Mouse (Mus musculus): ENCODE measurements around the gene Mtap.

The Mtap gene

DNA sequence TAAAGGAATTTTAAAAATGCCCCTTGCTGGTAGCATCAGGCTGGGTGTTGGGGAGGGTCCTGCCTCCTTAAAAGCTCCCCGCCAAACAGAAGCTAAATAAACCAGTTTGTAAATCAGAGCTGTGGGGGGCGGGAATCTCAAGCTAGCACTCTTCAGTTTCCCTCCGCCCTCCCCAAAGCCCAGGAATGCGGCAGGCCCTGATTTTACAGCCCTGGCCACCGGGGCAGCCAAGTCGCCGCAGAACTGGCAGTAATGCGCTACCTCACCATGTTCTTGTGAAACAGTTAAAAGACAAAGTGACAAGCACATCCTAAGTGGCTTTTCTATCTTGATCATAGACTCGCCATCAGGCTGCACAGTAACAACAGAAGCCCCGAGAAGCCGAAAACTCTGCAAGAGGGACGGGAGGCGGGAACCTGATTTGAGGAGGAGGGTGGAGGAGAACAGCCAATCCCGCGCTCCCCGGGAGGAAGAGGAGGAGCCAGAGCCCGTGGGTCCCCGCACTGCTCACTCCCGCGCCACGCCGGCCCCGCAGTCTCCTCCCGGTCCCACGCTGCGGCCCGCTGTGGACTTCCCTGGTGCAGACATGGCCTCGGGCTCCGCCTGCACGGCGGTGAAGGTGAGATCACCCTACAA, at the start of gene Mtap:
Gene Mtap, plus strand, starts transcription at position 217 of the 636 bp plus-strand sequence.
- in situ Hi-C loops (cut with MboI): loop anchor here (25.0 kb wide), 2 partner anchors 275 to 375 kb away; partner anchors contain the start of gene Ifna1

DNA sequence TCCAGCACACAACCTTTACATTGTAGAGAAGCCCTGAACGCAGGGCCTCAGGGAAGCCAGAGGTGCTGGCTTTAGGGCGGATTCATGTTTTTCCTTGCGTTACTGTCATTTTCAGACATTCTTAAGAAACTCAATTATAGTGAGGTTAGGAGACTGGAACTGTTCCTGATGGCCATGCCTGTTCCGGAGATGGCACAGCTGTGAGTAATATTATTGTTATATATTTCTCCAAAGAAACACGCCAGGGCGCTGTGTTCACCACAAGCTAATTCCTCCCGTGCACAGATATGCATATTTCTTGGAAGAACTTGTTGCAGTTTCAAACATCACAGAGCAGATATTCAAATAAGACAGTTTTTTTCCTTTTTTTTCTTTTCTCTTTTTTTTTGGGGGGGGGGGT, 47.8 kb upstream of the Mtap start:
- in situ Hi-C loops (cut with MboI): no loop called here

DNA sequence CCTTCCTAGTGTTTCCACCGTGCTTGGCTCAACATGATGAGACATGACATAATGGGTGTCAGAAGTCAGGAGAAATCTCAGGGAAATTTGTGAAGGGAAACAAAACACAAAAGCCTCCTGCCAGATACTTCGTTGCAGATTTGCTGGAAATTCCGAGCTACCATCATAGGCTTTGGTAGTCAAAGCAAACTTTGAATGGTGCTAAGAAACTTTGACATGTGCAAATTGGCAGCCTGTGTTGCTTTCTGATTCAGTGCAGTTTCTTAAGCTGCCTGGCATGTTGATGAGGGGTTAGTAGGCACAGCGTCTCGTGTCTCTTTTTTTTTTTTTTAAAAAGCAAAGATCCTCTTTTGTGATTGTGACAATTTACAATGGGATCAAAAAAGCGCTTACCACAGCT, 46.7 kb upstream of the Mtap start:
- in situ Hi-C loops (cut with MboI): no loop called here

DNA sequence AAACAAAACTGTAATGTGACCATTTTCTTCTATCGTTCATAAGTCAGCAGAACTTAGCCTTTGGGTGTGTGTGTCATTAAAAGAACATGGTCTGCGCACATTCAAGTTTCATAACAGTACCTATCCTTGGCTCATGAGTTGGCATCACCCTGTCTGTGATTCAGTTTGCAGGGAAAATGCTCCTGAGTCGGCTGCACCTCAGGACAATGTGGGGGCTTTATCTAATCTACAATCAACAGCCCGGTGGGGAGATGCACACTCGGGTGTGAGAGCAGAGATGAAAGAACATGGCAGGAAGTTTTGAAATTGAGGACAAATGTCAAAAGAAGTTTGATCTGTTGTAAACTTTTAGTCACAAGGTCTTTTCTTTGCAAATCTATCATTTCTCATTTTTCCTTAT, 44.8 kb upstream of the Mtap start:
- in situ Hi-C loops (cut with MboI): no loop called here

DNA sequence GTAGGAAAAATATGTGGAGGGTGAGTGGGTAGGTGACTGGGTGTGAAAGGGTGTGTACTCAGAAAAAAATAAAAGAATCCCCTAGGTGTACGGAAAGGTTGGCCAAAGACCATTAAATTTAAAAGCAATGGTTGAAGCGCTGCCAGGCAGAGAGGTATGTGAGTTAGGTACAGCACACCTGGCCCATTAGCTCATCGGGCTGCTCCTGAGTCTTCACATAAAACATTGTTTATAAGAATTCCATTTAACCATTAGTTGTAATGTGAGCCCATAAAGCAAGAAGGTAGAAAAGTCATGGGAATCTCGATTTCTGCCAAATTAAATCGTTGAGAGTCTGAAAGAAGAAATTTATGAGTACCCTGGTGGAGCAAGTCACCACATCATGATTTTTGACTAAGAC, 42.1 kb upstream of the Mtap start:
- in situ Hi-C loops (cut with MboI): no loop called here

DNA sequence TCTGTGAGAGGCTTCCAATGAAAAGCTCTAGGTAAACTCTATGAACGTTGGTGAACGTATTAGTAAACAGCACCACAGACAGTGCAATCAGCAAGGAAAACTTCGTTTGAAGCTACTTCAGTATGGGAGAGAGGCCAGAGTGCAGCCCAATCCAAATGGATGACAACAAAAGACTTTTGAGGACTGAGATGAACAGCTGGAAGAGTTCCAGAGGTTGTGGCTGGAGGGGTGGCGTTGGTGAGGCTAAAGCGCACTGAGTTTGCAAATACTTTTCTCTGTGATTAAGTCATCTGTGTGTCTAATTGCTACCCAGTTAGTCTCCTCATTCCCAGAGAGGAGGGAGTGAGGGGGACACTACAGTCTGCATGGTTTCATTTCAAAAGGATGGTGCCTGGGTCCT, 38.7 kb upstream of the Mtap start:
- in situ Hi-C loops (cut with MboI): no loop called here

DNA sequence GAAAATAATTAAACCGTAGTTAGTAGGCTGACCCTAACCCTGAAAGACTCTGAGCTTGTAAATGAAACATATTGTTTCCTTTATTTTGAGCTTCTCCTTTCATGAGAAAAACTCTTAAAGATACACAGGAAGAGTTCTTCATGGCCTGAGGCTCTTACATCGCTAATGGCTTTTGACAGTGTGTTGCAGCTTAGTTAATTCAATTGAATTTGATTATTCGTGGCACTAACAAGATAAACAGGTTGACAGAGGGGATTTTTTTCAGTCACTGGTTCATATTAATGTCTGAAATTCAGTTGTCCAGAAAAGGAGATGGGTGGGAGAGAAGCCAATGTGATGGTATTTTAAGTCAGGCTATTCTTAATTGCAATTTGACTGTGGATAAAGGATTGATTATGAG, 35.6 kb upstream of the Mtap start:
- in situ Hi-C loops (cut with MboI): no loop called here

DNA sequence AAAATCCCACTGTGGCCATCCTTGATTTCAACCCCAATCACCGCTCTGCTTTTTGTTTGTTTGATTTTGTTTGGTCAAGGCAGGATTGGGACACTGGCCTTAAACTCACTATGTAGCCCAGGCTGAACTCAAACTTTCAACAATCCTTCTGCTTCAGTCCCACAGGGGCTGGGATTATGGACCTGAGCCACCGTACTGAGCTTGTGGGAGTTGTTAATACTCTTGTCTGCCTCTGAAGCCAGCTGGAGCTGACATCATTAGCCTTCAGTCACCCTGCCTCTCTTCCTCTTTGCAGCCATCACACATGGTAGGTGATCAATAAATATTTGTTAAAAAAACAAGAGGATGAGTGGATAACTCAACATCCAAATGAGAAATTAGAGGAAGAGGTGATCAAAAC, 34.6 kb upstream of the Mtap start:
- in situ Hi-C loops (cut with MboI): no loop called here

DNA sequence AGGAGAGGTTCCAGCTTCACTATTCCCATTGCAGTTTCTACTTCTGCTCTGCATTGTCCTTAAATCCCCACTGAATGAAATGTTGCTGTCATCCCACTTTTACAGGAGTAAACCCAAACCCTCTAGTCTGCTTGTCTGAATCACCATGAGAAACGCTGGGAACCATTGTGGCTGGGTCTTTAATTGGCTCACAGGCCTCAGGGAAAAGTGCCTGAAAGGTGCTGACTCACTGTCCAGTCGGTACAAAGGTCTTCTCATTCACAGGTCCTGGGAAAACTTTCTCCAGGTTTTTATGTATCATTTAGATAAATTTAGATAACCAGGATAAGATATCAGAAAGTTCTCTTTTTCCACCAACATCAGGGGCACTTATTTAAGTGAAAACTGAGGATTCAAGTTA, 31.4 kb upstream of the Mtap start:
- in situ Hi-C loops (cut with MboI): no loop called here

DNA sequence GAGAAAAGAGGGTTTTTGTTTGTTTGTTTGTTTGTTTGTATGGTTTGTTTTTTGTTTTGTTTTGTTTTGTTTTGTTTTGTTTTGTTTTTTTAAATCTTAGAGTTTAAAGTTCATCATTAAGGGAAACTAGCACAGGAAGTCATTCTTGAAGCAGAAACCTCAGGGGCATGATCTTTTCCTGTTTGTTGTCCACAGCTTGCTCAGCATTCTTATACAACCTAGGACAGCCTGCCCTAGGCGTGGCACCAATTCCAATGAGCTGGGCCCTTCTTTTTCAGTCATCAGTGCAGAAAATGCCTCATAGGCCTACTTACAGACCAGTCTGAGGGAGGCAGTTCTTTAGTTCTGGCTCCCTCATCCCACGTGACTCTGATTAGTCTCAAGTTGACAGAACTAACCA, 30.4 kb upstream of the Mtap start:
- in situ Hi-C loops (cut with MboI): no loop called here

DNA sequence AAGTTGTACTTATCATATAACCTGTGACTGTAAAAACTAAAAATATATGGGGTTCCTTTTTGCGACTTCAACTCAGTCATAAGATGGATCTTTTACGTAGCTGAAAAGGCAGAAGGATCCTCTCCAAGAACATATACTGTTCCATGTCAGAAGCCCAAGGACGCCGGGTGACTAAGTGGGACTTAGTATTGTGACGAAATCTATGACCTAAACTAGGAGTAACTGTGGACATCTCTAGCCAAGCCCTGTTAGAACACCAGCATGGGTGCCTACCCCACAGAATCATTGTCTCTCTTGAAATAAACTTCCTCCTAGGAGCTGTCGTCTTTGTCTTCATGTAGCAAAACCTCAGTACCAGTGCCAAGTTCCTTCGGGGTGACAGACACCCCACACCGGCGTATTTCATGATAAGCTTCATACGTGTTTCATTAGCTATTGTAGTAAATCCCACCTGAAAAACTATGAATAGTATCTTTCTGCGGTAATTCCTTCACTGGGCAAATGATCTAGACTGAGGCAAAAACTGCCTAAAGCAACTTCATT, 24.7 kb upstream of the Mtap start:
- in situ Hi-C loops (cut with MboI): no loop called here

DNA sequence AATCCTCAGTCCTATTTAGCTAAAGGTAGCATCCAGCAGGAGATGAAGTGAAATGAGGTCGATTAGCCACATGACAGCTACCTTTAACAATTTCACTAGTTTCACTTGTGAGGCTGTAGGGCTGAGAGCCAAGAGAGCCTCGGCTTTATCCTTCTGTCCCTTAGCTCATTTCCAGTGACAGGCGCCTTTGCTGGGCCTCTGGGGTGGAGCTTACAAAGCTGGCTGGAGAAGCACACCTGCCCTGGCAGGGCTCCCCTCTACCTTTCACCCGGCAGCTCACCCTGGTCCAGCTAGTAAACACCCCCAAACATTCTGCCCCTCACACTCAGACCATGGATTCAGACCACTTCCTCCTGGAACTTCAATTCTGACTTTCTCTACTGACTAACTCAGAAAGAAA, 24.1 kb upstream of the Mtap start:
- in situ Hi-C loops (cut with MboI): no loop called here

DNA sequence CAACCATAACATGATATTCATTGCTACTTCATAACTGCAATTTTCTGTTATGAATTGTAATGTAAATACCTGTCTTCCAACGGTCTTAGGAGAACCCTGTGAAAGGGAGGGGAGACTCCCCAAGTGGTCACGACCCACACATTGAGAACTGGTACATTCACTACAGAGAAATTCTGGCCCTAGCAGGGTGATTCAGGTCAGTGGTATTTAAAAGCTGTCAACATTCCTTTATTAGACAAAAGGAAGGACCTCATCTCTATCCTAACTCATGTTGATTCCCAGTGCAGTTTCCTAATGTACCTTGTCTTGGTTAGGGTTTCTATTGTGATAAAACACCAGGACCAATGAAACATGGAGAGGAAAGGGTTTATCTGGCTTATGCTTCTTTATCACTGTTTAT, 20.9 kb upstream of the Mtap start:
- in situ Hi-C loops (cut with MboI): no loop called here

DNA sequence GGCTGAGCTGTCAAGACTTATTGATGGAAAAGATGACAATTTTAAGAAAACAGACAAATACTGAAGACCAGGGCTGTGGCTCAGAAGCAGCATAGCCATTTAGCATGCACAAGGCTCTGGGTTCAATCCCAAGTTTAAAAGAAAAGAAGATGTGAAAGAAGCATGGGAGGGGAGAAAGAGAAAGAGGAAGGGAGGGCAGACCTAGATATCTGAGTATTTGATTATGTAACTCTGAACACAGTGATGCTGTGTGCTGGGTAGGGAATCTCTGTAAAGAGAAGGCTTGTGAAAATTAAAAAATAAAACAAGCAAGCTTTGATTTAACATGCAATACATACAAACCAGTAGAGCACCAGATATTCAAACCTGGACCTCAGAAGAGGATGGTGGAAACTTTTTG, 17.0 kb upstream of the Mtap start:
- in situ Hi-C loops (cut with MboI): no loop called here

DNA sequence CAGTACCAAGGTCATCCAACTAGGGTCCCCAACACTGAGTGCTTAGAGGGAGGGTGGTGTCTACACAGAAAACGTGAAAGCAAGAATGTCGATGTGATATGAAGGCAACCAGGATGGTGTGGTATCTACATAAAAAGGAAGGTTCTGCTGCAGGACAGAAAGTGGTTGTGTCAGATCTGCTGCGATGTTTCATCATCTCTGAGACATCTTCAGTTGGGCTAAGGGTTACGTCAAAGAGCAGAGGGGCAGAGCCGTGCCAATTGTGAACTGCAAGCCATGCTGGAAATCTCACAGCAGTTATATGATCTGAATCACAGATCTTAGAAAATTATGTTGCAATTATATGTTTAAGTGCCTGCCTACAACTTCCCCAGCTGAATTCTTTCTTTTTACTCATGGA, 16.6 kb upstream of the Mtap start:
- in situ Hi-C loops (cut with MboI): no loop called here

DNA sequence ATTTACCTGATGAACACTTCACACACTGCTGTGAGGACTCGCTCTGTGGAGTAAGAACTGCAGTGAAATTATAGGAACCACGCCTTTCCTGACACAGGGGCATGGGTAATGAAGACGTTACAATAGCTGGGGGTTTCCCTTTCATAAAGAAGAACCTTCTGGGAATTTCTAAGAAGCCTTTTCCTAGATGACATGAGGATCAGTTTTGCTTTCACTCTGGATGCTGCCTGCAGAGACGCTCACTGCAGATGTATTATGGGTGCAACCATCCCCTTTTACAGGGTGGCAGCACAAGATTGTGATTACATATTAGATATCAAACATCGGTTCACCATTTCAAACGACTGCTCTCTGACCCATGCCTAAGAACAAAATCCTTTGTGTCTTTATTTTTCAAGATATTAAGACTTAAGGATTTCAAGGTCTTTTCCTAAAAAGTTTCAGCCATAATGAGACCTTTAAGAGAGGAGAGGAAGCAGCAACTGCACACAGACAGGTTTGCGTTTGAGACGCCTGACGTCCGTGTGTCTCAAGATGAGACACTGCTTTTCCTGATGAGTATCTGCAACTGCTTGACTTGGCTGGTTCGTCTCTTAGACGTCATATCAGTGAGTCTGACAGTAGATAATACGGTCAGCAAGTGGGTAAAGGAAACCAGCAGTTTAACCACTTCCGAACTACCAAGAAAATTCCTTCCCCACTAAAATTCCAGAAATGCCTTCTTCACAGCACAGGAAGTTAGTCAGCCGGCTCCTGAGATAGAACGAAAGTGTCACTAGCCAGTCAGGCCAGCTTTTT, 13.3 kb upstream of the Mtap start:
- in situ Hi-C loops (cut with MboI): no loop called here

DNA sequence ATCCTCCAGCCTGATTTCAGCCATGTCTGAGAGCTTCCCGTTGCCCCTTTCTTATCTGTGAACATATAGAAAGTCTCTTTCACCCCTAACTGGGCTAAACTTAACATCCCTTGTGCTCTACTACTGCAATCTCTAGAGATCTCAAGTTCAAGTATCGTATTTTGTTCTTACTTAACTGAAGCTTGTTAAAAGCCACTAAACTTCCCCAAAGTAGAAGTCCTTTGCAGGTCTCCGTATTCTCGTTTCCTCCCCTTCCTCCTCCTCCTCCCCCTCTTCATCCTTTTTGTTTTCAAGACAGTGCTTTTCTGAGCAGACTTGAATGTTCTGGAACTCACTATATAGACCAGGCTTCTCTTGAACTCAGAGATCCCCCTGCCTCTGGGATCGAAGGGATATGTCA, 9.2 kb upstream of the Mtap start:
- in situ Hi-C loops (cut with MboI): loop anchor here (25.0 kb wide), 2 partner anchors 265 to 385 kb away; partner anchors contain the start of gene Ifna1

DNA sequence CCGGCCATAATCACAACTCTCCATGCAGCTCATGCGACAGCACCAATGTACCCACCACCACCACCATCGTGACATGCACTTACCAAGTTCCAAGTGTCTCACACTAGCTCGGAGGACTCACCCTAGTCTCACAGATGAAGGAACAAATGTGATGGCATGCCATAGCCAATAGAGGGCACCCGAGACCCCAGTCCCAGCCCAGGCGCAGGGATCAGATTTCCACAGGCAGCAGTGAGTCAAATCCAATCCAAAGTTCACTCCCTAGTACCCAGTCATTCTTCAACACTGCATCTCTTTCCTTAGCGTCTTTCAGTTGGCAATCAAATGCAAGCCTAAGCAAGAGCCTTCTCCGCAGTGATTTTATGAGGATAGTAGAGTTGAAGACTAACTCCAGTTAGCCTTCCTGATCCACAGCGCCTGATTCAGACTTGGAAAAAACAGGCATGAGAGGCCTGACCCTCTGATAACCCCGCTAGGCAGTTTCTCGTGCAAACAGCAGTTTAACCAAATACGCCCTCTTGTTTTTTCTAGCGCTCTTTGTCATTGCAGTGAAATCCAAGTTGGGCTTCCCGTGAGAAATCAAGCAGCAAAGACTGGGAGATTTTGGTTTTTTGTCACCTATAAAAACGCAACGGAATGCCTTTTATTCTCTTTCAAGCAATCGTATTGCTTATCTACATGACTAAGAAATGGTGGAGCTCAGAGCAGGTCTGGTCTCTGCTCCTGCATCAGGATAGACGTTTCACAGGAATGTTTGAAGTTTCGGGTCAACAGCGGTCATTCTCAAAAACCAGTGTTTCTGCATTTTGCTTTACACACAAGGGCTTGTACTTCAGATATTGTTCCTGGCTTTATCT, 8.6 kb upstream of the Mtap start:
- in situ Hi-C loops (cut with MboI): loop anchor here (25.0 kb wide), 2 partner anchors 266 to 384 kb away; partner anchors contain the start of gene Ifna1

DNA sequence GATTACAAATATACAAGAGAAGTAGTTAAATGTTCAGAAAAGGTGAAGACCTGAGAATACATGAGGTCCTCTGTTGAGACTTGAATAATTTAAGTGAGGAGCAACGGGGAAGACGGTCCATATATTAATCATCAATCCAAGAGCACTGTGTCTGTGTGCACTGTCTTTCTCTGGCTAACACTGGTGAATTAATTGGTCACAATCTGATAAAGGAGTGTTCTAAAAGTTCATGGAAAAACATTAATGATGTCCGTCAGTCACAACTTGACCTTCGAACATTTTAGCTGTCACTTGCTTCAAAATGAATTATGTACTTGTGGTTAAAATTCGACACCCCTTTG, 8.0 kb upstream of the Mtap start:
- in situ Hi-C loops (cut with MboI): loop anchor here (25.0 kb wide), 2 partner anchors 267 to 383 kb away; partner anchors contain the start of gene Ifna1

DNA sequence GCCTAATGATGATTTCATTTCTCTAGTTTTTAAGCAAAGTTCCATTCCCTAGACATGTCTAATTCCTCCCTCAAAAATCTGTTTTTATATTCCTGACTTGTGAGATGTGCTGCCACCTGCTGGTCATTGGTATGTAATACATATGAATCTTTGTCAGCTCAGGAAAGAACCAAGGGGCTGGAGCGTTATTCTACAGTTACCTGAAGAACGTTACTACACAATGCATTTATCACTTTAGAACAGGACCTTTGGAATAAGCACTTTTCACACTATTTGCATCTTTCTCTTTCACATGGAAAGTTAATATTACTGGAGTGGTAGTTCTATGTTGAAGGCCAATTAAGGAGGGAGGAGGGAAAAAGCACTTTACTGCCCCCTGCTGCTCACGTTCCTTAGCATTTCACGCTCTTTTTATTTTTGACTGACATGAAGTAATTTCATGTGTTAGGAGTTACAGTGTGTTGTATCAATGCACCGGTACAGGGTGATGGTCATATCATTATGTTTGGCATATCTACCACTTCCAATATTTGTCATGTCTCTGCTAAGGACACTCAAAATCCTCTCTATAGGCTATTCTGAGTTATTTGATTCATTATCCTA, 7.5 kb upstream of the Mtap start:
- in situ Hi-C loops (cut with MboI): loop anchor here (25.0 kb wide), 2 partner anchors 267 to 383 kb away; partner anchors contain the start of gene Ifna1

DNA sequence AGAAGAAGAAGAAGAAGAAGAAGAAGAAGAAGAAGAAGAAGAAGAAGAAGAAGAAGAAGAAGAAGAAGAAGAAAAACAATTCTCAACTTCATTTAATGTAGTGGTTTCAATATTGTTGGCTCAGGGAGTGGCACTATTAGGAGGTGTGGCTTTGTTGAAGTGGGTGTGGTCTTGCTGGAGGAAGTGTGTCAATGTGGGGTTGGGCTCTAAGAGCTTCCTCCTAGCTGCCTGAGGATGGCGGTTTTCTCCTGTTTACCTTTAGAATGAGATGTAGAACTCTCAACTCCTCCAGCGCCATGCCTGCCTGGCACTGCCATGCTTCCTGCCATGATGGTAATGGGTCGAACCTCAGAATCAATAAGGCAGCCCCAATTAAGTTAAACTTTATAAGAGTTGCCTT, 5.1 kb upstream of the Mtap start:
- in situ Hi-C loops (cut with MboI): loop anchor here (25.0 kb wide), 2 partner anchors 269 to 381 kb away; partner anchors contain the start of gene Ifna1

DNA sequence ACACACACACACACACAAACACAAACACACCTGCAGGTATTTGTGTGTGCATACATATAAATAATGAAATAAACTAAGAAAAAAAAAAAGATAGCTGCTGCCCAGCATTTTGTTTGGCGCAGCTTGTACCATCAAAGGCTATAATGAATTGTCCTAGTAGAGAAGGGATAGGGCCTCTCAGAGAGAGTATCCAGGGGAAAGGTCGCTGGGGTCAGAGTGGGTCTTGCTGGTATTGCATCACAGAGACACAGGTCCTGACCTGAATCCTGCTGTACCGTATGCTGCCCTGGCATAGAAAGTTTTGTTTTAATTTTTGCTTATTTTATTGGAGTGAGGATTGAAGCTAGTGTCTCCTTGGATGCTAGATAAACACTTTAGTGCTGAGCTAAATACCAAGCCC, 566 bp upstream of the Mtap start:
- in situ Hi-C loops (cut with MboI): loop anchor here (25.0 kb wide), 2 partner anchors 274 to 376 kb away; partner anchors contain the start of gene Ifna1

Measured in mature B cell (primary cell).